Mouse (Mus musculus): ENCODE data around the gene Nfat5. TPM values are rescaled to one million over a fixed set of nuclear protein-coding genes. Genes with fewer than 3 reads are reported as not detected.
A peak's percentile ranks its signal among the peaks of the same experiment; 100 is the strongest.

Nfat5 gene
- total RNA-seq, 2 experiments from 2014 or later, result 54.8 to 60.3 TPM

GRCm38 (mm10) chr8:107385063-107385462, 91.8 kb downstream of the Nfat5 start:
- Histone ChIP-seq H3K27ac (no peak overlapping the region), H3K4me3 (no peak overlapping the region)
- TF ChIP-seq CTCF (IDR thresholded peaks at IDR 0.05), result no peak
- intact Hi-C loops (cut with DNase I), result no loop called here
- no peak for DNase-seq (ENCODE audit: extremely low spot score in 1 of 2, low spot score in 2 of 2)

GRCm38 (mm10) chr8:107386171-107386570, 92.9 kb downstream of the Nfat5 start:
- no peak overlapping the region for H3K27ac ChIP-seq

GRCm38 (mm10) chr8:107386642-107387041, 93.4 kb downstream of the Nfat5 start:
- intact Hi-C loops (cut with DNase I), result loop anchor here (1.0 to 2.0 kb wide), 2 partner anchors 38 to 189 kb away; partner anchors contain the start of gene Nob1
- peak; percentile 62 for TF ChIP-seq CTCF (IDR thresholded peaks at IDR 0.05)
- H3K4me3 ChIP-seq, result no peak overlapping the region
- H3K27ac ChIP-seq, result no peak overlapping the region
- DNase-seq (ENCODE audit: extremely low spot score in 1 of 2, low spot score in 2 of 2), result no peak

More at GRCm38 (mm10) chr8:107386171-107386570, 92.9 kb downstream of the Nfat5 start:
- H3K4me3 ChIP-seq, result no peak overlapping the region
- no peak for DNase-seq (ENCODE audit: extremely low spot score in 1 of 2, low spot score in 2 of 2)
- intact Hi-C loops (cut with DNase I), result loop anchor here (1.0 to 2.0 kb wide), 2 partner anchors 39 to 189 kb away; partner anchors contain the start of gene Nob1
- no peak for TF ChIP-seq CTCF (IDR thresholded peaks at IDR 0.05)

- no peak for DNase-seq (ENCODE audit: extremely low spot score in 1 of 2, low spot score in 2 of 2)
- TF ChIP-seq CTCF (IDR thresholded peaks at IDR 0.05), result peak; percentile 50
- H3K27ac ChIP-seq, result no peak overlapping the region
- no peak overlapping the region for H3K4me3 ChIP-seq
- intact Hi-C loops (cut with DNase I), result loop anchor here (2.0 kb wide), 1 partner anchor 37 kb away; the partner anchor contains the start of gene Nob1
Measured at GRCm38 (mm10) chr8:107387861-107388260, 94.6 kb downstream of the Nfat5 start.

- Histone ChIP-seq H3K4me3 (no peak overlapping the region), H3K27ac (no peak overlapping the region)
- TF ChIP-seq CTCF (IDR thresholded peaks at IDR 0.05), result no peak
- intact Hi-C loops (cut with DNase I), result no loop called here
- DNase-seq (ENCODE audit: extremely low spot score in 1 of 2, low spot score in 2 of 2), result no peak
Measured at GRCm38 (mm10) chr8:107389557-107389956, 96.3 kb downstream of the Nfat5 start.

DNA sequence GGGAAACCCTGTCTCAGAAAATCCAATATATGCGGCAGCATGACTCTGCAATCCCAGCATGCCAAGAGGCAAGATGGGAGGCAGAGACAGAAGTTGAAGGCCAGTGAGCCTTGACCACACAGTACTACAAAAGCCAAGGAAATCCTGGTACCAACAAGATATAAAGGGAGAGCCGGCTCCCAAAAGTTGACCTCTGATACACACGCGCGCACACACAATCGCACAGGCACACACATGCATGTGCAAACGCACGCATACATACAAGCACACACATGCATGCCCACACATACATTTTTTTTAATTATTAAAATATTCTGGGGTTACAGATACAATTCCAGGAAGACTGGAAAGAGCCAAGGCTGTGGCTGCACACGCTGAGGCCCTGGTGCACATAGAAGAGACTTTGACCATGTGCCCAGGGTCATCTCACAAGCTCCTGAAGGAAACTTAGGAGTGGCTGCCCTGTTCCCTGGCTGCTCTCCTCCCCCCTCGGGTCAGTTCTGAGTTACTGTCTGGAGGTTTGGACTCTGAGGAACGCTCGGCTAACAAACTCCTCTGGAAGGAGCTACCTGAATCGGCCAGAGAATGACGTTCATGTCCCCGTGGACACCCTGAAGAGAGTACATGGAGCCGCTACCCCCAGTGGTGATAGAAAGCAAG, 97.3 kb downstream of the Nfat5 start:
- DNase-seq (ENCODE audit: extremely low spot score in 1 of 2, low spot score in 2 of 2), result no peak
- intact Hi-C loops (cut with DNase I), result no loop called here
- TF ChIP-seq CTCF (IDR thresholded peaks at IDR 0.05), result no peak
- H3K4me3 ChIP-seq, result no peak overlapping the region
- no peak overlapping the region for H3K27ac ChIP-seq

GRCm38 (mm10) chr8:107391136-107391516, 97.9 kb downstream of the Nfat5 start:
- H3K27ac ChIP-seq, result no peak overlapping the region
- TF ChIP-seq CTCF (IDR thresholded peaks at IDR 0.05), result no peak
- no peak overlapping the region for H3K4me3 ChIP-seq
- no peak for DNase-seq (ENCODE audit: extremely low spot score in 1 of 2, low spot score in 2 of 2)
- intact Hi-C loops (cut with DNase I), result no loop called here

- Histone ChIP-seq H3K27ac (no peak overlapping the region), H3K4me3 (no peak overlapping the region)
- no peak for TF ChIP-seq CTCF (IDR thresholded peaks at IDR 0.05)
- intact Hi-C loops (cut with DNase I), result no loop called here
- DNase-seq (ENCODE audit: extremely low spot score in 1 of 2, low spot score in 2 of 2), result no peak
Measured at GRCm38 (mm10) chr8:107395397-107395796, 102.1 kb downstream of the Nfat5 start.

DNA sequence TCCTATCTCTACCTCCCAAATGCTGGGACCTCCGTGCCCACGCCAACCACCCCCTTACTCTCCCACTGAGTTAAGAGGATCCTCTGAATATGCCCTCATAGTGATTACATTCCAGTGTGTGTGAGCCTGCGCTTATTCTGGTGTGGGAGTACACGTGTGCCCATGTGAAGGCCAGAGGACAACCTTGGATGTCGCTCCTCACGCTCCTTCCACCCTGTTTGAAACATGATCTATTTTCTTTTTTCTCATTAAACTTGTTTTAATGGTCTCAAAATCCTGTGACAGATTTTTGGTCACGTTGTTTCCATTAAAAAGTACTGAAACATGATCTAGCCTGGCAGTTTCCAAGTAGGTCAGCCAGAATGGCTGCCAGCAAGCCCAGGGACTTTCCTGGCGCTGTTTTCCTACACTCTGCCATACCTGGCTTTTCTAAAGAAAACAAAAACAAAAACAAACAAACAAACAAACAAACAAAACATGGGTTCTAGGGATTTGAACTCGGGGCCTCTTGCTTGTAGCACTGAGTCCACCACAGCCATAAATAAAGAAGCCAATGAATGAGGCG, 102.9 kb downstream of the Nfat5 start:
- no peak for TF ChIP-seq CTCF (IDR thresholded peaks at IDR 0.05)
- H3K27ac ChIP-seq, result no peak overlapping the region
- H3K4me3 ChIP-seq, result no peak overlapping the region
- no peak for DNase-seq (ENCODE audit: extremely low spot score in 1 of 2, low spot score in 2 of 2)
- intact Hi-C loops (cut with DNase I), result no loop called here

GRCm38 (mm10) chr8:107397665-107398064, 104.4 kb downstream of the Nfat5 start:
- no peak for DNase-seq (ENCODE audit: extremely low spot score in 1 of 2, low spot score in 2 of 2)
- no peak overlapping the region for H3K4me3 ChIP-seq
- intact Hi-C loops (cut with DNase I), result no loop called here
- H3K27ac ChIP-seq, result no peak overlapping the region
- no peak for TF ChIP-seq CTCF (IDR thresholded peaks at IDR 0.05)

DNA sequence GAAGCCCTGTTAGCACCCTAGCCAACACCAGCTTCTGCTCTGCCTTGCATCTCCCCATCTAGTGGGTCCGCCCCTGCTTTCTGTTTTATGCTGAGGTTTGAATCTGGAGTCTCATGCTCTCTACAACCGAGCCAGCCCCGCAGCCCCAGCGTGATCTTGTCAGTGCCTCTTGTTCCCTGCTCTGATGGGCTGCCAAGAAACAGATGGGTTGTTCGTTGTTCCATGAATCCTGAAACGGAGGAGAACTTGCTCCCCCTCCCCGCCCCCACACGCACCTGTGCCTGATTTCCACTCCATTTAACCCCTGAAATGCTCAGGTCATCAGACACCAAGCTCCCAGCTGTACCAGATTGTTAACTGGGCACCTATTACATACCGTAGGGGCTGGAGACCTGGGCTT, 106.2 kb downstream of the Nfat5 start:
- Histone ChIP-seq H3K27ac (no peak overlapping the region), H3K4me3 (no peak overlapping the region)
- no peak for TF ChIP-seq CTCF (IDR thresholded peaks at IDR 0.05)
- intact Hi-C loops (cut with DNase I), result no loop called here
- no peak for DNase-seq (ENCODE audit: extremely low spot score in 1 of 2, low spot score in 2 of 2)

DNA sequence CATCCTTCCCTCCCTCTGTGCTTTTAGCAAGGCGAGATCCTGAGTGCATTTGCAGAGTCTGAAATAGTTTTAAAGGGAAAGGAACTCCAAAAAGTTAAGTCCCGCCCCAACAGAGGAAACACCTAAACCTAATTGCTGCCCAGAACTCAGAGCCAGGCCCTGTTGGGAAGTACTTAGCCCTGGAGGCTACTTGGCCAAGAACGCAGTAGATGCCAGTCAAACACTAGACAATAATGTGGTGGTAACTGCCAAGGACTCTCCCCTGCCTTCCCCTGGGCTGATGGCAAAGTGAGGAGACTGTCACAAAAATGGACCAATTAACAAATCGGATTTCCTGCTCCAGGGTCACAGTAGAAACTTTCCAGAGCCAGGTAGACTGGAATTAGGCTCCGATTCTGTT, 108.6 kb downstream of the Nfat5 start:
- no peak for TF ChIP-seq CTCF (IDR thresholded peaks at IDR 0.05)
- Histone ChIP-seq H3K4me3 (no peak overlapping the region), H3K27ac (no peak overlapping the region)
- DNase-seq (ENCODE audit: extremely low spot score in 1 of 2, low spot score in 2 of 2), result no peak
- intact Hi-C loops (cut with DNase I), result no loop called here

All from left cerebral cortex, adult 2 months (tissue).